11 mouse cellular contexts compared by ENCODE assay signal in the genomic region with DNA sequence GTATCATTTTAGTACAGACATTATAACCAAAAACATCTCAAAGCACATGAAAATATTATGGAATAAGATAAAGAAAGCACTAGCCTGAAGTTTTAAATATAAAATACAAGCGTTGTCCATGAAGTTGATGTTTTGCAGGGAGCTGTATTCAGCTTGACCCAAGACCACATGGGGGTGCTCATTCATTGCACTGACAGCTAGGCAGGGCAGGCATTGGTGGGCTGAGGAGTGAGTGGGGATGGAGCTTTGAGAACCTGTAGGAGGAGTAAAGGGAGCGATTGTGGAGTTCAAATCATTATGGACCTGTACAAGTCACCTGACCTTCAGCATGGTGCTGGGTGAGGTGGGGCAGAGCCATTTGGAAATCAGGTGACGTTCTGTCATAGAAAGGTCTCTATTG. TPM values are rescaled to one million over a fixed set of nuclear protein-coding genes. Genes with fewer than 3 reads are reported as not detected.
DNase-seq lines count a peak whose midpoint lies in the region; ATAC-seq and TF ChIP-seq lines count a peak whose summit lies in the region.
"Had no signal": no experiment of that assay in that cellular context is flagged by ENCODE, and none has a peak within 500 bp of the region (broad histone marks: within the 10 kb centered on the region; RNA-seq: fewer than 3 reads in every experiment).

No protein-coding gene starts in this region.

- no peaks in the 10 kb centered on the region for H3K27me3 ChIP-seq in heart, embryonic 10.5 days (ENCODE audit: insufficient read depth, poor library complexity, severe bottlenecking)
- no peaks in the 10 kb centered on the region for H3K27me3 ChIP-seq in heart, embryonic 16.5 days (ENCODE audit: control insufficient read depth, insufficient read depth, low read length)
- H3K27me3 ChIP-seq in liver, embryonic 12.5 days (replicated peaks), result no peaks in the 10 kb centered on the region; the same call in 1 of the 2 replicates

- WGBS in heart, embryonic 10.5 days, result 29% methylated on average over 3 of the region's 3 CpGs
- WGBS in heart, embryonic 16.5 days, result 28% methylated on average over 3 of the region's 3 CpGs
- WGBS in liver, embryonic 12.5 days (ENCODE audit: insufficient replicate concordance), result 33% methylated on average over 3 of the region's 3 CpGs

- H3K4me2 ChIP-seq in heart, embryonic 16.5 days (ENCODE audit: low read depth, low read length), result peak overlapping the region; percentile 66
- peak overlapping the region; percentile 45; the same call in 1 of the 2 replicates for H3K4me2 ChIP-seq in liver, embryonic 12.5 days

- H3K9me3 ChIP-seq in heart, embryonic 10.5 days, result no peaks in the 10 kb centered on the region
- H3K9me3 ChIP-seq in heart, embryonic 16.5 days (replicated peaks; ENCODE audit: control insufficient read depth, low read length), result no peaks in the 10 kb centered on the region
- H3K9me3 ChIP-seq in liver, embryonic 12.5 days (replicated peaks), result no peaks in the 10 kb centered on the region

- 0 out of 2 replicates have a peak, but pooled peaks have one; percentile 41 for ATAC-seq in heart, embryonic 16.5 days (replicated peaks; ENCODE audit: extremely low read depth, insufficient read depth, low FRiP score)
- ATAC-seq in liver, embryonic 12.5 days, result no peak

- H3K4me3 ChIP-seq in heart, embryonic 10.5 days, result peak overlapping the region; percentile 56
- no peak overlapping the region for H3K4me3 ChIP-seq in cortical plate, adult 2 months (ENCODE audit: insufficient read depth, low read length)
- peak overlapping the region; percentile 44 for H3K4me3 ChIP-seq in heart, embryonic 16.5 days (ENCODE audit: low read length)
- 0 out of 2 replicates have a peak overlapping the region, but pooled peaks have one; percentile 19 for H3K4me3 ChIP-seq in liver, embryonic 12.5 days

- H3K36me3 ChIP-seq in heart, embryonic 10.5 days, result no peaks in the 10 kb centered on the region
- no peaks in the 10 kb centered on the region for H3K36me3 ChIP-seq in heart, embryonic 16.5 days (ENCODE audit: control insufficient read depth, insufficient read depth)
- H3K36me3 ChIP-seq in liver, embryonic 12.5 days, result no peaks in the 10 kb centered on the region
- H3K36me3 ChIP-seq: G1E had no signal

- peak overlapping the region; percentile 53 for H3K9ac ChIP-seq in heart, embryonic 16.5 days (ENCODE audit: low read length)
- H3K9ac ChIP-seq in liver, embryonic 12.5 days, result no peak overlapping the region

- no peak overlapping the region for H3K27ac ChIP-seq in heart, embryonic 10.5 days
- H3K27ac ChIP-seq in cortical plate, adult 2 months (ENCODE audit: insufficient read depth, low read length), result no peak overlapping the region
- H3K27ac ChIP-seq in heart, embryonic 16.5 days (ENCODE audit: low read length), result no peak overlapping the region
- H3K27ac ChIP-seq in liver, embryonic 12.5 days, result no peak overlapping the region

- peaks cover 6% of the 10 kb centered on the region; the same call in 1 of the 2 replicates for H3K4me1 ChIP-seq in heart, embryonic 10.5 days
- no peaks in the 10 kb centered on the region for H3K4me1 ChIP-seq in cortical plate, adult 2 months (ENCODE audit: control insufficient read depth, insufficient read depth, low read length)
- no peaks in the 10 kb centered on the region; the same call in 1 of the 2 replicates for H3K4me1 ChIP-seq in heart, embryonic 16.5 days (ENCODE audit: control insufficient read depth, insufficient read depth, low read length)
- no peaks in the 10 kb centered on the region for H3K4me1 ChIP-seq in liver, embryonic 12.5 days

- TF ChIP-seq POLR2A in cortical plate, adult 2 months (IDR thresholded peaks at IDR 0.05; ENCODE audit: extremely low read depth, insufficient read depth, low read length), result no peak

- TF ChIP-seq CTCF in cortical plate, adult 2 months (IDR thresholded peaks at IDR 0.05; ENCODE audit: extremely low read depth, insufficient read depth, low read length), result peak; percentile 56

- DNase-seq in heart, embryonic 10.5 days (ENCODE audit: low spot score), result no peak
- DNase-seq in heart, adult 9 months (ENCODE audit: low spot score in 2 of 2), result no peak
- peak; percentile 77 for DNase-seq in retina, postnatal 1 day
- no peak for DNase-seq in testis, postnatal 14 days (ENCODE audit: low spot score)
- no peak for DNase-seq in layer of hippocampus, adult 8-10 months (ENCODE audit: low spot score in 2 of 2)

RNA-seq across cellular contexts. Expression of gene Hs6st3, which starts 14.1 kb away (rescaled TPM):
- polyA plus RNA-seq in heart, embryonic 10.5 days (2016; fragmentation: Nextera tagmentation; extraction: Ambion mirVana), result 0.18 TPM in 1 of 2 replicates, not detected in the other
- 16.9 and 17.6 TPM in 2 replicates for polyA plus RNA-seq in cortical plate, adult 2 months (2012; rRNA removed)
- 0.11 TPM in 1 of 2 replicates, not detected in the other for polyA plus RNA-seq in heart, embryonic 16.5 days (2015; fragmentation: Nextera tagmentation; extraction: Ambion mirVana)
- polyA plus RNA-seq in liver, embryonic 12.5 days (2016; fragmentation: Nextera tagmentation; extraction: Ambion mirVana), result not detected in 2 replicates
- total RNA-seq in layer of hippocampus, adult 8-10 months (2022), result 10 to 100 TPM; 58.0 to 69.9 (median 64.4) TPM
- total RNA-seq: heart, postnatal 14 days had no signal
- polyA plus RNA-seq: G1E; spleen, adult 2 months had no signal

RNA-seq across cellular contexts. Expression of gene Uggt2, which starts 24.8 kb away (rescaled TPM):
- 11.2 and 11.6 TPM in 2 replicates for polyA plus RNA-seq in heart, embryonic 10.5 days (2016; fragmentation: Nextera tagmentation; extraction: Ambion mirVana)
- 48.1 and 60.1 TPM in 2 replicates for polyA plus RNA-seq in cortical plate, adult 2 months (2012; rRNA removed)
- polyA plus RNA-seq in heart, embryonic 16.5 days (2015; fragmentation: Nextera tagmentation; extraction: Ambion mirVana), result 5.3 and 6.1 TPM in 2 replicates
- 2.7 and 3.2 TPM in 2 replicates for polyA plus RNA-seq in liver, embryonic 12.5 days (2016; fragmentation: Nextera tagmentation; extraction: Ambion mirVana)
- total RNA-seq in layer of hippocampus, adult 8-10 months (2022), result 10 to 100 TPM; 28.3 to 45.0 (median 30.1) TPM
- polyA plus RNA-seq: G1E had no signal

Comparison
In these comparisons a context has a peak if more than half of its experiments do, and no peak if none do; other contexts are left out.
1. RNA of gene Hs6st3, which starts 14.1 kb away (polyA plus RNA-seq): 16.9 to 17.6 TPM in cortical plate, adult 2 months; 0.18 TPM in heart, embryonic 10.5 days, not detected in liver, embryonic 12.5 days and 0.11 TPM in heart, embryonic 16.5 days; every median in the first group is over 10 times any median in the second.